Mouse (Mus musculus) lung, embryonic 15.5 days (tissue): ENCODE measurements around the gene Aktip. TPM values are rescaled to one million over a fixed set of nuclear protein-coding genes. Genes with fewer than 3 reads are reported as not detected.
A peak's percentile ranks its signal among the peaks of the same experiment; 100 is the strongest.

Experiments
- ATAC-seq: fragments of 200-750 bp; cut with Nextera tagmentation; 2 replicates; pipeline ENCODE4 v1.8.0; 2017; ENCODE audit warnings: moderate number of reproducible peaks, borderline replicate concordance; ENCODE audit not compliant: low FRiP score, low TSS enrichment; ENCODE audit errors: extremely low read depth
- H3K27ac ChIP-seq: fragments of 300-500 bp; sonication (generic); 2 replicates; pipeline ENCODE4 v1.5.1; 2015; ENCODE audit warnings: moderate library complexity, mild to moderate bottlenecking, inconsistent platforms
- H3K27me3 ChIP-seq: fragments of 300-500 bp; sonication (generic); 2 replicates; pipeline ENCODE4 v1.6.1; 2015; ENCODE audit warnings: inconsistent platforms
- H3K36me3 ChIP-seq: fragments of 300-500 bp; sonication (generic); 2 replicates; pipeline ENCODE4 v1.6.1; 2015; ENCODE audit warnings: inconsistent platforms
- H3K4me1 ChIP-seq: fragments of 300-500 bp; sonication (generic); 2 replicates; pipeline ENCODE4 v1.6.1; 2015; ENCODE audit warnings: inconsistent platforms
- H3K4me2 ChIP-seq: fragments of 300-500 bp; sonication (generic); 2 replicates; pipeline ENCODE4 v1.6.1; 2015; ENCODE audit warnings: inconsistent platforms, mild to moderate bottlenecking, moderate library complexity
- H3K4me3 ChIP-seq: fragments of 300-500 bp; sonication (generic); 2 replicates; pipeline ENCODE4 v1.5.1; 2015; ENCODE audit warnings: mild to moderate bottlenecking, inconsistent platforms
- H3K9ac ChIP-seq: fragments of 300-500 bp; sonication (generic); 2 replicates; pipeline ENCODE4 v1.6.1; 2015; ENCODE audit warnings: inconsistent platforms
- H3K9me3 ChIP-seq: fragments of 300-500 bp; sonication (generic); 2 replicates; pipeline ENCODE4 v1.6.1; 2016; ENCODE audit warnings: inconsistent platforms
- WGBS: fragments of 180-500 bp; shearing (Covaris S2); methylation state at CpG from one replicate; pipeline ENCODE4 v1.1.7; 2015; 5-methylcytosine and 5-hydroxymethylcytosine counted together
- polyA plus RNA-seq: library from polyadenylated mRNA; unstranded; fragments of >200 nt; fragmentation: Nextera tagmentation; extraction: Ambion mirVana; gene quantifications from 2 replicates; pipeline ENCODE4 v1.2.1, GENCODE M21; 2015

The Aktip gene
- polyA plus RNA-seq: 63.2 and 64.7 TPM in 2 replicates

GRCm38 (mm10) chr8:91199876-91200275 lies at the start of gene Aktip:
Gene Aktip, minus strand, starts transcription at chr8:91199976.
- H3K27me3 ChIP-seq: no peaks in the 10 kb centered on the region
- no peak within 1 kb of the TSS for H3K9ac ChIP-seq
- no peak within 1 kb of the TSS for H3K4me2 ChIP-seq
- ATAC-seq: no peak
- no peak within 1 kb of the TSS for H3K4me3 ChIP-seq
- no peaks in the 10 kb centered on the region for H3K9me3 ChIP-seq
- 87% methylated on average over 7 of the region's 7 CpGs for WGBS
- H3K27ac ChIP-seq: no peak within 1 kb of the TSS
- peaks cover 10% of the 10 kb centered on the region; the same call in 1 of the 2 replicates for H3K4me1 ChIP-seq
- no peaks in the 10 kb centered on the region for H3K36me3 ChIP-seq

- Histone ChIP-seq H3K4me1 (no peaks in the 10 kb centered on the region), H3K4me3 (no peak overlapping the region), H3K9ac (no peak overlapping the region), H3K36me3 (no peaks in the 10 kb centered on the region), H3K27me3 (no peaks in the 10 kb centered on the region), H3K4me2 (no peak overlapping the region), H3K9me3 (no peaks in the 10 kb centered on the region), H3K27ac (no peak overlapping the region)
- peak; percentile 82; the same call in 1 of the 2 replicates for ATAC-seq
- 47% methylated on average over 4 of the region's 4 CpGs for WGBS
Observed at GRCm38 (mm10) chr8:91245821-91246454, 46.2 kb upstream of the Aktip start.

GRCm38 (mm10) chr8:91242721-91243120 lies 42.9 kb upstream of the Aktip start:
- Histone ChIP-seq H3K36me3 (no peaks in the 10 kb centered on the region), H3K4me2 (no peak overlapping the region), H3K9ac (no peak overlapping the region), H3K27me3 (no peaks in the 10 kb centered on the region), H3K27ac (no peak overlapping the region), H3K4me1 (no peaks in the 10 kb centered on the region), H3K4me3 (no peak overlapping the region), H3K9me3 (no peaks in the 10 kb centered on the region)
- no peak for ATAC-seq
- WGBS: 89% methylated on average over 1 of the region's 1 CpGs

GRCm38 (mm10) chr8:91241873-91242519 lies 42.2 kb upstream of the Aktip start:
- Histone ChIP-seq H3K4me2 (no peak overlapping the region), H3K9me3 (no peaks in the 10 kb centered on the region), H3K27ac (no peak overlapping the region), H3K9ac (no peak overlapping the region), H3K4me3 (no peak overlapping the region), H3K27me3 (no peaks in the 10 kb centered on the region), H3K36me3 (no peaks in the 10 kb centered on the region), H3K4me1 (no peaks in the 10 kb centered on the region)
- ATAC-seq: no peak
- 65% methylated on average over 8 of the region's 8 CpGs for WGBS

- no peak for ATAC-seq
- no peak overlapping the region for H3K9ac ChIP-seq
- H3K27ac ChIP-seq: no peak overlapping the region
- 76% methylated on average over 5 of the region's 5 CpGs for WGBS
- H3K9me3 ChIP-seq: no peaks in the 10 kb centered on the region
- H3K36me3 ChIP-seq: no peaks in the 10 kb centered on the region
- no peak overlapping the region for H3K4me2 ChIP-seq
- no peaks in the 10 kb centered on the region for H3K4me1 ChIP-seq
- no peaks in the 10 kb centered on the region for H3K27me3 ChIP-seq
- no peak overlapping the region for H3K4me3 ChIP-seq
Observed at GRCm38 (mm10) chr8:91241371-91241770, 41.6 kb upstream of the Aktip start.

- Histone ChIP-seq H3K4me1 (no peaks in the 10 kb centered on the region), H3K9me3 (no peaks in the 10 kb centered on the region), H3K9ac (no peak overlapping the region), H3K4me3 (no peak overlapping the region), H3K36me3 (no peaks in the 10 kb centered on the region), H3K4me2 (no peak overlapping the region), H3K27ac (no peak overlapping the region), H3K27me3 (no peaks in the 10 kb centered on the region)
- 68% methylated on average over 2 of the region's 2 CpGs for WGBS
- no peak for ATAC-seq
Observed at GRCm38 (mm10) chr8:91237191-91237590, 37.4 kb upstream of the Aktip start.

GRCm38 (mm10) chr8:91234097-91234496 lies 34.3 kb upstream of the Aktip start:
- ATAC-seq: no peak
- no peaks in the 10 kb centered on the region for H3K4me1 ChIP-seq
- H3K4me2 ChIP-seq: no peak overlapping the region
- WGBS: 85% methylated on average over 2 of the region's 2 CpGs
- H3K27ac ChIP-seq: no peak overlapping the region
- no peaks in the 10 kb centered on the region for H3K9me3 ChIP-seq
- no peaks in the 10 kb centered on the region for H3K27me3 ChIP-seq
- no peak overlapping the region for H3K4me3 ChIP-seq
- H3K9ac ChIP-seq: no peak overlapping the region
- H3K36me3 ChIP-seq: no peaks in the 10 kb centered on the region

- 69% methylated on average over 7 of the region's 7 CpGs for WGBS
- H3K9me3 ChIP-seq: no peaks in the 10 kb centered on the region
- no peak for ATAC-seq
Observed at GRCm38 (mm10) chr8:91227421-91227841, 27.7 kb upstream of the Aktip start.

GRCm38 (mm10) chr8:91224227-91224626 lies 24.5 kb upstream of the Aktip start:
- WGBS: 83% methylated on average over 7 of the region's 7 CpGs
- H3K4me3 ChIP-seq: no peak overlapping the region
- no peaks in the 10 kb centered on the region for H3K9me3 ChIP-seq
- no peak overlapping the region for H3K9ac ChIP-seq
- no peak overlapping the region for H3K4me2 ChIP-seq
- H3K4me1 ChIP-seq: peaks cover 5% of the 10 kb centered on the region; the same call in 1 of the 2 replicates
- no peak overlapping the region for H3K27ac ChIP-seq
- 0 out of 2 replicates have a peak, but pooled peaks cover 4% of the 10 kb centered on the region for H3K36me3 ChIP-seq
- H3K27me3 ChIP-seq: no peaks in the 10 kb centered on the region
- no peak for ATAC-seq

More at GRCm38 (mm10) chr8:91227421-91227841, 27.7 kb upstream of the Aktip start:
- no peak overlapping the region for H3K9ac ChIP-seq
- H3K4me2 ChIP-seq: no peak overlapping the region
- H3K36me3 ChIP-seq: no peaks in the 10 kb centered on the region
- peaks cover 5% of the 10 kb centered on the region; the same call in 1 of the 2 replicates for H3K4me1 ChIP-seq
- H3K4me3 ChIP-seq: no peak overlapping the region
- no peaks in the 10 kb centered on the region for H3K27me3 ChIP-seq
- H3K27ac ChIP-seq: peak overlapping the region; percentile 55; the same call in 1 of the 2 replicates

GRCm38 (mm10) chr8:91221841-91222240 lies 22.1 kb upstream of the Aktip start:
- WGBS: 81% methylated on average over 2 of the region's 2 CpGs
- no peak for ATAC-seq
- Histone ChIP-seq H3K4me2 (no peak overlapping the region), H3K27ac (no peak overlapping the region), H3K36me3 (peaks cover 7% of the 10 kb centered on the region; the same call in 1 of the 2 replicates), H3K27me3 (no peaks in the 10 kb centered on the region), H3K4me3 (no peak overlapping the region), H3K9me3 (no peaks in the 10 kb centered on the region), H3K4me1 (no peaks in the 10 kb centered on the region), H3K9ac (no peak overlapping the region)

GRCm38 (mm10) chr8:91218271-91218670 lies 18.5 kb upstream of the Aktip start:
- Histone ChIP-seq H3K9ac (no peak overlapping the region), H3K4me1 (no peaks in the 10 kb centered on the region), H3K27me3 (no peaks in the 10 kb centered on the region), H3K4me3 (no peak overlapping the region), H3K36me3 (peaks cover 7% of the 10 kb centered on the region; the same call in 1 of the 2 replicates), H3K4me2 (no peak overlapping the region), H3K27ac (no peak overlapping the region), H3K9me3 (no peaks in the 10 kb centered on the region)
- WGBS: 92% methylated on average over 4 of the region's 4 CpGs
- ATAC-seq: no peak
